Mouse (Mus musculus) cerebellum, adult 18-20 months (tissue): ENCODE measurements around the gene Sgpp2.

Source experiments
- DNase-seq, 2 experiments: peaks; one replicate each; pipeline ENCODE4 v3.0.0; 2021

Sgpp2 gene

DNA sequence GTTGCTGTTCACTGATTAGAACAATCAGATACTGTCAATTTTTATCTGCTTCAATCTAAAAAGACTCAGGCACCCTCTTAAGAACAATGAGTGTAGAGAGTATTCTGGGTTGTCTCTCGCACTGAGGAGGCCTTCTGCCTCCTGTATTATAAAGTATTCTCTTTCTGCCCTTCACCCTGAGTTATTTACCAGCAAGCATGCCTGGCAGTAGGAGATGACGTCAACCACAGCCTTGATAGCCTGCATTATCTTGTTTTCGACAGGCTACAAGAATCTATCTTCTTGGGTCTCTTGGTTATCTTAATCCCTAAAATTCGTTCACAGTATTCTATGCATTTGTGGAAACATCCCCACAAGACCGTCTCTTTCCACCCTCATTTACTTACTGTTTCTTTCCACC, 29.8 kb downstream of the Sgpp2 start:
- no peak for DNase-seq

DNA sequence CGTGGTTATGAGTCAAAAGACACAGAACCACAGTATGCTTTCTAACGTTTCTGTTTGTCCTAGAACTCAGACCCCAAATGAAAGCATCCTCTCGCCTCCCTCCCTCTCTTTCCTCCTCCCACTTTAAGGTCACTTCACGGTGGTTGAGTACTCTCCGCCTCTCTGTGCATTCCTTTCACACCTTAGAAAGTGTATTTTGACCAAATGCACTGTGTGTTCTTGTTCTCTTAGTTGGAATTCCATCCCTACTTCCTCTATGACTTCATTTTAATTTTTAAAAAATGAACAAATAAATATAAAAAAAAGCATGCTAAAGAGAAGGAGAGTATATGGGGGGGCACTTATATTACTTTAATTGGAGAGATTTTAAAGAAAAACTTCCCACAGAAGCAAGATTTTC, 30.4 kb downstream of the Sgpp2 start:
- no peak for DNase-seq

- DNase-seq: no peak
Measured at GRCm38 (mm10) chr1:78347317-78347806, 37.2 kb downstream of the Sgpp2 start.

DNA sequence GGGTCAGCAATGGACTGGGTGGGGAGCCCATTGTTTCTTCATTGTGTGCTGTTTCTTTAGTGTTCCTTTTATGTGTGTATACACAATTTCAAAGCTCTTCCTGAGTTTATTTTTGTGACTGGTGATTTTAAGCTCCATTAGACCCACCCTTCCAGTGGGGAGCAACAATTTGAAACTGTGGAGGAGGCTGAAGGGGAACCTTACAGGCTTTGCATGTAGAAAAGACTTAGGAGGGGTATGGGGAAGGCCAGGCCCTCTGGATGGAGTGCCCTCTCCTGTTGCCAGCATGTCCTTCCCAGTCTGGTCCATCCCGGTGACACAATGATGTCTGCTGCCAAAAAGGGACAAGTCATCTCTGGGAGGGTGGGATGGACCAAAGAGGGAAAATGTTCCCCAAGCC, 39.1 kb downstream of the Sgpp2 start:
- no peak for DNase-seq

DNA sequence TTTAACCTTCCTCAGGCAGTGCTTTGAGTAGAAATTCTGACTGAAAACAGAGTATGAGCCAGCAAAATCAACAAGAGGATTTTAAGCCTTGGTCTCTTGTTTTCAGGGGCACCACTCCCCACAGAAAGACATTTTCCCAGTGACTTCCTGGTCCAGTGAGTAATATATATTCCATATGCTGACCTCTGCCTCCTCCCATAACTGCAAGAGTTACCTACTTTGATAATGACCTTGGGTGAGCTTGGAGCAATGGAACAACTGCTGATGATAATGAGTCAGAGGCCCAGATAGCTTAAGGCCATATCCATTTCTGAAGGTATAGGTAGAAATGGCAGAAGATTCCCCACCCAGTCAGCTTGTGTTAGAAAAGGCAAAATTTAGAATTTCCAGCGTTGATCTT, 43.1 kb downstream of the Sgpp2 start:
- no peak for DNase-seq

GRCm38 (mm10) chr1:78355123-78355522, 45.0 kb downstream of the Sgpp2 start:
- peak; percentile 78 for DNase-seq

DNA sequence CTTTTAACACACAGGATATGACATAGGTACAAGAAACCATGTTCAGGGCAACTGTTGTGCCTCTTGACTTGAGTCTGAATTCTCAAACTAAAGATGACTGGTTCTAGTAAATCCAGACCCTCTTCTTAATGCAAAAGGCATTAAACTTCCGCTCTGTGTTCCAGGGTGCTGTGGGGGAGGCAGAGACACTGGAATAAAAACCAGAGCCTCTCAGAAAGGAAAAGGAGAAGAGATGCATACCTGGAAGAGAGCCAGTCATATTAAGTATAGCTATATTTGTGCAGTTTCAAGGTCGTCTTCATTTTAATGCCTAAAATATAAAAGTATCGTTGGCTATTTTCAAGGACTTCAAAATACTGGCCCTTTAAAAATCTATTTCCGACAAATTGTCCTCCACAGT, 47.3 kb downstream of the Sgpp2 start:
- no peak for DNase-seq

DNA sequence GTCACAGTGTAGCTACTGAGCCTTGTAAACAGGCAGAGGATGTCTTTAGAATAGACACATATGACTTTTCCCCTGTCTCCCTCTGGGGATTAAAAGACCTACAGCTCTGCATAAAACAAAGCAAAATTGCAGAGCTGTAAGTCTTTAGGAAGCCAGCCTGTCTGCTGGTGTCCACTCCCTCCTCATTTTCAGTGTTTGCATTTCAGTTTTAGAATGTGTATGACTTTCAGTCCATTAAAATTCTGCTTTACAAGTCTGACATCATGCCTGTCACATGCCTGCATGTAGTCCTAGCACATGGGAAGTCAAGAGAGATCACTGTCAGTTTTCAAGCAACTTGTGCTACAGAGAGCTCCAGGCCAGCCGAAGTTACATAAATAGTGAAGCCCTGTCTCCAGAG, 47.7 kb downstream of the Sgpp2 start:
- DNase-seq: no peak

- DNase-seq: no peak
Measured at GRCm38 (mm10) chr1:78363965-78364889, 54.1 kb downstream of the Sgpp2 start.

GRCm38 (mm10) chr1:78367806-78368205, 57.7 kb downstream of the Sgpp2 start:
- no peak for DNase-seq

DNA sequence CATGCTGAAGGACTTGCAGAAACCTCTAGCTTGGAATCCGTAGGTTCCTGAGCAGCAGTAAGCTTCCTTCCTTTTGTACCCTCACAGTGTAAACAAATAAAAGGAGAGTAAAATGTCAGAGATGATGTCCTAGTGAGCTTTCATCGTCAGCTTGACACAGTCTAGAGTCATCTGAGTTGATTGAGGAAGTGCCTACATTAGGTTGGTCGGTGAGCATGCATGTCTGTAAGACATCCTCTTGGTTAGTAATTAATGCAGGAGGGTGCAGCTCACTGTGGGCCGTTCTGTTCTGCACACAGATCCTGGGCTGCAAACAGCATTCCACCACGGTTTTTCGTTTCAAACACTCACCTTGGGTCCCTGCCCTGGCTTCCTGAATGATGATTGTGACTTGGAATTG, 60.0 kb downstream of the Sgpp2 start:
- peak in 1 of 2 experiments; percentile 32 for DNase-seq

DNA sequence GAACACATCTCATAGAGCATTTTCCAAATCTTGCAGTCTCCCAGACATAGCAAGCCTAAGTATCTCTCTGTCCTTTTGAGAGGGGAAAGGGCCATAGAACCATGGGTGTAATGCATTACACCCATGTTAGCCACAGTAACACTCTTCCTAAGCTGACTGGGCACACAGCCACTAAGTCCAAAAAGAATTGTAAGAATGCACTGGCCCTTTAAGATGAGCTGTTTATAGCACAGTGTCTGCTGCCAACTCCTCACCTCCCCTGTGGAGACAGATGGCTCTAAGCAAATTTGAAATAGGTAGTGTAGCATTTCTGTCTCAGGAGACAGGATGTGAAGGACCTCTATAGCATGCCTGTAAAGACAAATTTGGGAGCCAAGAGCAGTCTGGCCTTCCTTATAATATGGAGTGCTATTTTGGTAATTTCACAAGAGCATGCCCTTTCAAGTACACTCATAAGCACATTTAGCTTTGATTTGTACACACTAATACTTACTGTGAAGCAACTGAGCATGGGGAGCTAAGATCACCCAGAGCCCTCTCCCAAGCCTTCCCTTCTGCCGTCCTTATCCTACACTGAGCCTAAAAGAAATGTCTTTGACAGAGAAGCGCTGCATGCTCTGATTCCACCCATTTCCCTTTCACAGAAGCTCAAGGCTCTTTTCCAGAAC, 61.6 kb downstream of the Sgpp2 start:
- DNase-seq: peak; percentile 88 to 92

DNA sequence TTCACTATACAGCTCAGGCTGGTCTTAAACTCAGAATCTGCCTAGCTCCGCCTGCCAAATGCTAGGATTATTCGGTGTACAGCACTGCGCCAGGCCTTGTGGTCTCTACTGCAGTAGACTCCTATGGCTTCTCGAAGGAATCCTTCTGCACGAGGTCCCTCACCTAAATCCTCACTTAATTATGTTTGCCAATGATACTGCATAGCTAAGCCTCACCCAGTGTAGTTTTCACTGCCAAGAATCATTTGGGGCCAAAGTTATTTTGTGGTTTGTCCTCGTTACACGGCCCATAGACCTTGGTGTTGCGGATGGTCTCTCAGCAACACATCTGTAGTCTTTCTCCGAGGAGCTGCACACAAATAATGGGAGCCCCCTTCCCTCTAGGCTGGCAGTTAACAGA, 62.2 kb downstream of the Sgpp2 start:
- no peak for DNase-seq

DNA sequence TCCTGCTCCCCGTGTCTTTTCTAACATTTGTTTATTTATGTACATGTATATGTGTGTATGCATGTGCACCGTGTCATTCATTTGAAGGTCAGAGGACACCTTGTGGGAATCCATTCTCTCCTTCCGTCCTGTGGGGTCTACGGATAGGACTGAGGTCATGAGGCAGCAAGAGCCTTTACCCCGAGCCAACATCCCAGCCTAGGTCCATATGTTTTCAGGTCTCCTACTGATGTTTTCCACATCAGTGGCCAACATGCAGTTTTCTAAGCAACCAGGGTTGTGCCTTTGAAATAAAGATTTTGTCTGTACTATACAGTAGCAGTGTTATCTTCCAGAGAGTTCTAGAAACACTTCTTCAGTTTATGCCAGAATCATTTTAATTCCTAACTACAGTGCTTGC, 63.7 kb downstream of the Sgpp2 start:
- no peak for DNase-seq

DNA sequence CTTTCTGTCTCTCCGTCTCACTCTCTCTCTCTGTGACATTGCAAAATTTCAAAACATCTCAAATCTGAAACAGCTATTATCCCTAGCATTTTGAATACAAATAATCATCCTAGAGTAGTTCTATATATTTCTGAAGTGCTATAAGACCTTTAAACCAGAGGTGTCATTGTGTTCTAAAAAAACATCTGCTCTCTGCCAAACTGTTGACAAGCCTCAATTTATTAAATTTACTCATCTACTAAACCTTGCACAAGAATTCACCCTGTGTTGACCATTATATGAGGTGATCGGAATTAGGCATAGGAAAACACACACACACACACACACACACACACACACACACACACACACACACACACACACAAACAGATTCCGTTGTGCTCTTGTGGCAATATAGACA, 64.9 kb downstream of the Sgpp2 start:
- DNase-seq: no peak

GRCm38 (mm10) chr1:78380950-78381349, 70.8 kb downstream of the Sgpp2 start:
- no peak for DNase-seq

DNA sequence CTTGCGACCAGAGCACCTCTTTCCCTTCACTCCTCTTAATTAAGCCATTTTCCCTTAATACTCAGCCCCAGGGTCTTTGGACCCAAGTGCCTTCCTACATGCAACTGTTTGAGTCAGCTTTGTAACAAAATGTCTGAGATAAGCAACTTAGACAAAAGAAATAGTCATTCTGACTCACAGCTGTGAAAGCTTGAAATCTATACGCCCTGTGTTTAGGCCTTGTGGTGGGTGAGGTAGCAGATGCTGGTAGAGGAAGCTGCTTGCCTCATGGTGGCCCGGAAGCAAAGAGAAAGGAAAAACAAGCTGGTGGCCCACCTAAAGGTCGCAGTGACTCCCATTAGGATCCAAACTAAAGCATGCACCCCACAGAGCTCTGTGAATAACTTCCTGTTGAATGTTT, 77.7 kb downstream of the Sgpp2 start:
- no peak for DNase-seq

GRCm38 (mm10) chr1:78388848-78389247, 78.7 kb downstream of the Sgpp2 start:
- no peak for DNase-seq

- DNase-seq: no peak
Measured at GRCm38 (mm10) chr1:78395191-78395735, 85.1 kb downstream of the Sgpp2 start.

DNA sequence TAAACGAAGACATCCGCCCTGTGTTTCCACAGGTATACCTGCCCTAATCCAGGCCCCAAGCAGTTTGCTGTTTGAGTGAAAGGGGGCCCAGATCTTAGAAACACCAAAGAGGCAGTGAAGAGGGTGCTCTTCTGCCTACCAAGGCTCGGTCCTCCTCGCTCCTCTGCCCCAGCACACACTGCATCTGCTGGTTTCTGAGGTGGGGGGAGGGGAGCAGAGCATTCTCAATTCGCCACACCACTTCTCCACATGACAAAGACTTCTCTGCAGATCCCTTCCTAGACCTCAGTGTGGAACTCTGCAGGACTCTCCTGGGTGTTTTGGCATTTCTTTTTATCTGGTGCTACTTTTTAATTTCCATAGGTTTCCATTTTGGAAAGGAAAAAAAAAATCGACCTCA, 85.6 kb downstream of the Sgpp2 start:
- no peak for DNase-seq

DNA sequence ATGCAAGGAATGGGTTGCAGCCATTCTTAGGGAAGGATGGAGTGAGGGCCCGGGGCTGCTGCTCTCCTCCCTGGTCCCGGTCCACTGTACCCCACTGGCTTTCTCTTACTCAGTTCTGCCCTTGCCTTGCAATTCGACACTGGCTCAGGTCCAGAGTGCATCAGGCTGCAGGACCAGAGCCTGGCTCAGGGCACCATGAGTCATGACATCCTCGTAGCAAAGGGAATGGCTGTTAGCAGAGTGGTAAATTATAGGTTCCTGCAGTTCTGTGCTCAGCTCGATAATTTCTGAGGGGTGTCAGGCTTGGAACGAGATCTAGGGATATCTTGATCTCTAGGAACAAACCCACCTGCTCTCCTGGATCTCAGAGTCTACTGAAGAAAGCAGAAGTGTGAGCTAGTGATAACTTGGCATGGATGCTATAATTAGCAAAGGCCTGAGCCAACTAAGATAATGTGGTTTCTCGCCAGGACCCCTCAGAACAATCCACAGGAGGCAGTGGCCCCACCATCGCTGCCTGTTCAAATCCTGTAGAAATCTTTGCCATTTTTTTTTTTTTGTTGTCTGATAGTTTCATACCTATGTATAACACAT, 86.3 kb downstream of the Sgpp2 start:
- DNase-seq: peak; percentile 79 to 87

- no peak for DNase-seq
Measured at GRCm38 (mm10) chr1:78399755-78400154, 89.6 kb downstream of the Sgpp2 start.

GRCm38 (mm10) chr1:78401413-78401812, 91.3 kb downstream of the Sgpp2 start:
- no peak for DNase-seq
